In the genomic region with DNA sequence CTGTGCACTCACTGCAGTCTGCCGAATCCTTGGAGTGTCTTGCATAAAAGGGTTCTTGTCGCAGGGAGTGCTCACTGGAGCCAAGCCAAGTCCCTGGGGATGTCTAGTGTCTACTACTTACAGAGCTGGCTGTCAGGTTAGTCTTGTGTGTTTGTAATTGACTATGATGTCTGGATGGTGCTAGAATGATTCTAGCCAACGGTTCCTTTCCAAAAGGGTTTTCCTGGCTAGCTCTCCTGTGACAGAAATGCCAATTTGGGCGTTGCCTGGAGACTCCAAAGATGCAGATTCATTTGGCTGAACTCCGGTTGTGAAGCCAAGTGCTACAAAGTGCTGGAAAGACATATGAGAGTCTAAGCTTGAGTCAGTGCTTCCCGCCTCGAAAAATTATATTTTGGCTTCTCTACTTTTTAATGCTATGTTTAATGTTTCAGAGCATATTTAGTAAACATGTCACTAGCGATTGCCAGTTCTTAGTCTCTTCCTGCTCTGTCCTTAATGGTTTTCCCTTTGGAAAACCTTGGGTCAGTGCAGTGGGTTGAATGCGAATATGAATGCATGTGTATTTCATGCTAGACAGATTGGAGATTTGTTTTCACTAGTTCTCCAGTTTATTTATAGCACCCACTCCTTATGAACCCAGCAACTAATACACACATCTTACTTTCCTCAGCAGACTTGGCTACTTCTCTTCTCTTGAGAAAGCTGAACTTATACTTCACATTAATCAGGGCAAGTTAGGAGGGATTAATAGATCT, we compare ENCODE assay signal across 8 mouse cellular contexts.
A peak's percentile ranks its signal among the peaks of the same experiment; 100 is the strongest.
DNase-seq lines count a peak whose midpoint lies in the region; ATAC-seq lines count a peak whose summit lies in the region.

No protein-coding gene starts in this region.

- H3K36me3 ChIP-seq in forebrain, embryonic 13.5 days (ENCODE audit: poor library complexity, severe bottlenecking) = no peaks in the 10 kb centered on the region
- H3K36me3 ChIP-seq in forebrain, embryonic 11.5 days (ENCODE audit: control insufficient read depth, insufficient read depth, low read length) = no peaks in the 10 kb centered on the region
- no peaks in the 10 kb centered on the region for H3K36me3 ChIP-seq in midbrain, embryonic 15.5 days (replicated peaks)

- H3K27ac ChIP-seq in forebrain, embryonic 13.5 days = no peak overlapping the region
- H3K27ac ChIP-seq in forebrain, embryonic 11.5 days (ENCODE audit: low read depth, low read length) = no peak overlapping the region
- no peak overlapping the region for H3K27ac ChIP-seq in midbrain, embryonic 15.5 days

- no peak for DNase-seq in forebrain, embryonic 11.5 days (ENCODE audit: low spot score)
- DNase-seq in brain, adult 2 months (ENCODE audit: low read depth, low spot score) = peak; percentile 51
- DNase-seq in frontal cortex, postnatal 36 days (ENCODE audit: low spot score in 2 of 2) = peak; percentile 24 to 63
- peak; percentile 37 to 40 for DNase-seq in layer of hippocampus, adult 8-10 months (ENCODE audit: low spot score in 2 of 2)
- DNase-seq in testis, postnatal 10 days (ENCODE audit: low spot score) = no peak

- H3K4me1 ChIP-seq in forebrain, embryonic 13.5 days = no peaks in the 10 kb centered on the region
- no peaks in the 10 kb centered on the region for H3K4me1 ChIP-seq in forebrain, embryonic 11.5 days (replicated peaks; ENCODE audit: control insufficient read depth, insufficient read depth, low read length)
- H3K4me1 ChIP-seq in midbrain, embryonic 15.5 days = no peaks in the 10 kb centered on the region

- WGBS in forebrain, embryonic 13.5 days = 73% methylated on average over 9 of the region's 9 CpGs
- WGBS in forebrain, embryonic 11.5 days = 85% methylated on average over 9 of the region's 9 CpGs
- 75% methylated on average over 9 of the region's 9 CpGs for WGBS in midbrain, embryonic 15.5 days

- no peak overlapping the region for H3K4me3 ChIP-seq in forebrain, embryonic 13.5 days
- no peak overlapping the region for H3K4me3 ChIP-seq in forebrain, embryonic 11.5 days (ENCODE audit: low read depth, low read length)
- no peak overlapping the region for H3K4me3 ChIP-seq in midbrain, embryonic 15.5 days

- peak; percentile 96 for ATAC-seq in forebrain, embryonic 13.5 days
- no peak for ATAC-seq in forebrain, embryonic 11.5 days (replicated peaks; ENCODE audit: low FRiP score)
- ATAC-seq in midbrain, embryonic 15.5 days (replicated peaks) = peak; percentile 84
- no peak for ATAC-seq in erythroid progenitor cell, adult 5-6 weeks (replicated peaks; ENCODE audit: low FRiP score, poor library complexity, severe bottlenecking)

- no peak overlapping the region for H3K4me2 ChIP-seq in forebrain, embryonic 13.5 days
- H3K4me2 ChIP-seq in forebrain, embryonic 11.5 days (ENCODE audit: low read depth, low read length, severe bottlenecking) = no peak overlapping the region
- no peak overlapping the region for H3K4me2 ChIP-seq in midbrain, embryonic 15.5 days

- no peak overlapping the region for H3K9ac ChIP-seq in forebrain, embryonic 13.5 days
- no peak overlapping the region for H3K9ac ChIP-seq in forebrain, embryonic 11.5 days (ENCODE audit: low read length)
- H3K9ac ChIP-seq in midbrain, embryonic 15.5 days = no peak overlapping the region

- no peaks in the 10 kb centered on the region for H3K9me3 ChIP-seq in forebrain, embryonic 13.5 days (replicated peaks)
- no peaks in the 10 kb centered on the region for H3K9me3 ChIP-seq in forebrain, embryonic 11.5 days (ENCODE audit: control insufficient read depth, low read length)
- no peaks in the 10 kb centered on the region for H3K9me3 ChIP-seq in midbrain, embryonic 15.5 days

- H3K27me3 ChIP-seq in forebrain, embryonic 13.5 days = no peaks in the 10 kb centered on the region
- H3K27me3 ChIP-seq in forebrain, embryonic 11.5 days (ENCODE audit: control insufficient read depth, insufficient read depth, low read length) = no peaks in the 10 kb centered on the region
- no peaks in the 10 kb centered on the region for H3K27me3 ChIP-seq in midbrain, embryonic 15.5 days (replicated peaks)

Comparison
In these comparisons a context has a peak if more than half of its experiments do, and no peak if none do; other contexts are left out.
1. ATAC-seq: peak in forebrain, embryonic 13.5 days (single experiment) and midbrain, embryonic 15.5 days (single experiment); none in forebrain, embryonic 11.5 days (single experiment) and erythroid progenitor cell, adult 5-6 weeks (single experiment).
2. DNase-seq: peak in brain, adult 2 months (single experiment), frontal cortex, postnatal 36 days (2 of 2) and layer of hippocampus, adult 8-10 months (2 of 2); none in forebrain, embryonic 11.5 days (single experiment) and testis, postnatal 10 days (single experiment).